Mouse (Mus musculus): ENCODE measurements at regions not wholly inside any gene's neighbourhood (a gene's known extent, or its start where the extent isn't known, plus 50 kb on each side); places are given as distances from the start of the nearest gene placed in this dataset.

- H3K27me3 ChIP-seq = no peaks in the 10 kb centered on the region
Measured at GRCm38 (mm10) chr12:85527011-85527410, 53.3 kb downstream of the Fos start.

DNA sequence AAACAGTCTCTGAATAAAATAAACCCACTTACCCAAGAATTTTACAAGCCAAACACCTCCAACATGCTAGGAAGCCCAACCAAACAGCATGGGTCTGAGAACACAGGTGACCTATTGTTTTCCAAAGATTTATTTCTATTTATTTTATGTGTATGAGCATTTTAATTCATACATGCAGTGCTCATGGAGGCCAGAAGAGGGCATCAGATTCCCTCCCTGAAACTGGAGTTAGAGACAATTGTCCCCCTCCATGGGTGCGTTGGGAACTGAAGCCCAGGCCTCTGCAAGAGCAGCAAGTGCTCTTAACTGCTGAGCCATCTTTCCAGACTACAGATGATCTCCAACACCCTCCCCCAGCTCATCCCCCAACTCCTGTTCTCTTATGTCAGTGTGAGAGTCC, 57.9 kb downstream of the Fos start:
- no peaks in the 10 kb centered on the region for H3K27me3 ChIP-seq
- H3K36me3 ChIP-seq (replicated peaks) = no peaks in the 10 kb centered on the region
- no peak overlapping the region for H3K9ac ChIP-seq
- WGBS (ENCODE audit: insufficient replicate concordance) = 58% methylated on average over 1 of the region's 1 CpGs
- no peak overlapping the region for H3K4me3 ChIP-seq (replicated peaks)
- peaks cover 9% of the 10 kb centered on the region; the same call in 1 of the 2 replicates for H3K4me1 ChIP-seq (replicated peaks)
- H3K9me3 ChIP-seq (replicated peaks) = no peaks in the 10 kb centered on the region
- H3K4me2 ChIP-seq = no peak overlapping the region
- H3K27ac ChIP-seq (replicated peaks) = no peak overlapping the region
- ATAC-seq (ENCODE audit: insufficient read depth) = no peak

More at GRCm38 (mm10) chr12:85527011-85527410, 53.3 kb downstream of the Fos start:
- Histone ChIP-seq H3K9ac (no peak overlapping the region), H3K4me1 (replicated peaks) (peaks cover 5% of the 10 kb centered on the region; the same call in 1 of the 2 replicates), H3K4me3 (replicated peaks) (no peak overlapping the region), H3K27ac (replicated peaks) (no peak overlapping the region), H3K9me3 (replicated peaks) (no peaks in the 10 kb centered on the region), H3K36me3 (replicated peaks) (no peaks in the 10 kb centered on the region), H3K4me2 (no peak overlapping the region)
- WGBS (ENCODE audit: insufficient replicate concordance) = 78% methylated on average over 9 of the region's 9 CpGs
- no peak for ATAC-seq (ENCODE audit: insufficient read depth)

GRCm38 (mm10) chr12:85532221-85532612, 58.5 kb downstream of the Fos start:
- Histone ChIP-seq H3K36me3 (replicated peaks) (no peaks in the 10 kb centered on the region), H3K9ac (no peak overlapping the region), H3K4me2 (no peak overlapping the region), H3K27ac (replicated peaks) (peak overlapping the region; percentile 39), H3K4me1 (replicated peaks) (peaks cover 9% of the 10 kb centered on the region; the same call in 1 of the 2 replicates), H3K9me3 (replicated peaks) (no peaks in the 10 kb centered on the region), H3K4me3 (replicated peaks) (no peak overlapping the region), H3K27me3 (no peaks in the 10 kb centered on the region)
- WGBS (ENCODE audit: insufficient replicate concordance) = 50% methylated on average over 3 of the region's 3 CpGs
- no peak for ATAC-seq (ENCODE audit: insufficient read depth)

DNA sequence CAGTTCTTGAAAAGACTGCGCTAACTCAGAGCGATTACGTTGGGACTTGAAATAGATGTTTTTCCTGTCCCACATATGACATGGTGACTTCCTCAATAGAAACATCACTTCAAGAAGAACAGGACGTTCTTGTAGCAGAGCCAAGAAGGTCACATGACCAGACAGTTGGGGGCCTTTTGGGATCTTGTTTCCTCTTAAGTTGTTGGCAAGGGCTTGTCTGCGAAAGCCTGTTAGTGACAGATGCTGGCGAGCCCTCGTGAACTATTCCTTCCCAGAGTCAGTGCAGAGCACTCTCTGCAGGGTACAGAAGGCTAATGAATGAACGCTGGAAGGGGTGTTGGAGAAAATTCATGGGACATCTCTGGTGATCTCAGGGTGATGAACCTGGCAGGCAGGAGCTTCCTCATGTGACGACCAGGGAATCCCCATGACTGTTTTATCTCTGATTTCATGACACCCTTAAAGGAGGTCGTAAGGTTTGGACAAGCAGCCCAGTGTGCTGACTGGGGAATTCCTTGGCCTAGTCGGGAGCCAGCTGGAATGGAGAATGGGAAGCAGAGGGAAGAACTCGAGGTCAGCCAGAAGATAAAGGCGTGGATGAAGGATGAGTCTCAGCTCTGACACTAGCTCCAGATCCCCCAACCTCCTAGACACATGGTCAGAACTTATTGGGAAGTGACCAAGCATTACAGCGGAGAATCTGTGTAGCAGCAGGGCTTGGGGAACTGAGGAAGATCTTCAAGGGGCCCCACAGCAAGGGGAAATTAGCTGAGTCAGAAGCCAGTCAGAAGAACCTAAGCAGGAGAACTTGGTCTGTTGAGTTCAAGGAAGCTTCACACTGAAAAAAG, 59.1 kb downstream of the Fos start:
- WGBS (ENCODE audit: insufficient replicate concordance) = 18% methylated on average over 14 of the region's 14 CpGs
- peak overlapping the region; percentile 61 for H3K27ac ChIP-seq (replicated peaks)
- H3K36me3 ChIP-seq (replicated peaks) = no peaks in the 10 kb centered on the region
- H3K4me1 ChIP-seq (replicated peaks) = peaks cover 9% of the 10 kb centered on the region; the same call in 1 of the 2 replicates
- no peaks in the 10 kb centered on the region for H3K9me3 ChIP-seq (replicated peaks)
- no peaks in the 10 kb centered on the region for H3K27me3 ChIP-seq
- H3K9ac ChIP-seq = no peak overlapping the region
- no peak overlapping the region for H3K4me3 ChIP-seq (replicated peaks)
- ATAC-seq (ENCODE audit: insufficient read depth) = peak; percentile 60
- H3K4me2 ChIP-seq = peak overlapping the region; percentile 23

GRCm38 (mm10) chr12:85533603-85534002, 59.9 kb downstream of the Fos start:
- 53% methylated on average over 3 of the region's 3 CpGs for WGBS (ENCODE audit: insufficient replicate concordance)
- Histone ChIP-seq H3K27me3 (no peaks in the 10 kb centered on the region), H3K9me3 (replicated peaks) (no peaks in the 10 kb centered on the region), H3K4me1 (replicated peaks) (peaks cover 9% of the 10 kb centered on the region; the same call in 1 of the 2 replicates), H3K9ac (no peak overlapping the region), H3K36me3 (replicated peaks) (no peaks in the 10 kb centered on the region), H3K4me3 (replicated peaks) (no peak overlapping the region), H3K27ac (replicated peaks) (peak overlapping the region; percentile 59), H3K4me2 (no peak overlapping the region)
- ATAC-seq (ENCODE audit: insufficient read depth) = no peak

GRCm38 (mm10) chr12:85539423-85539822, 59.4 kb upstream of the Jdp2 start:
- no peak overlapping the region for H3K27ac ChIP-seq (replicated peaks)
- no peak overlapping the region for H3K4me2 ChIP-seq
- no peaks in the 10 kb centered on the region for H3K4me1 ChIP-seq (replicated peaks)
- H3K9ac ChIP-seq = no peak overlapping the region
- WGBS (ENCODE audit: insufficient replicate concordance) = 27% methylated on average over 7 of the region's 7 CpGs
- ATAC-seq (ENCODE audit: insufficient read depth) = no peak
- H3K4me3 ChIP-seq (replicated peaks) = no peak overlapping the region
- H3K27me3 ChIP-seq = no peaks in the 10 kb centered on the region
- H3K9me3 ChIP-seq (replicated peaks) = no peaks in the 10 kb centered on the region
- H3K36me3 ChIP-seq (replicated peaks) = no peaks in the 10 kb centered on the region

DNA sequence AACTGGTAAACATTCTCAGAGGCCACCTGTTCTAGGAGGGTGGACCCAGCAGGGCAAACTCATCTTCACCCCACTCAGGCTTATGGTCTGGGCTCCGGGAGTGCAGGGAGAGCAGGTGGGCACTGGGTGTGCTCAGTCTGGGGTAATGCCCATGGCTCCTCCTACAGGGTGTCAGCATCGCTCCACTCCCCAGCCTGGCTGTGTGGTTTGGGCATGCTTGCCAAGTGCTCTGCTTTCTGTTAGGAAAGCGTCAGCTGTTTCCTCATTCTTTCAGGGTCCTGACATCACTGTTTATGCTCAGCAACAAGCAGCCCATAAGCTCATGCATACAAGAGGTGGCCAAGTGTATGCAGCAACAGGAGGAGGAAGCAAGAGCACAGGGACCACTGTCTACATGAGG, 57.7 kb upstream of the Jdp2 start:
- H3K27ac ChIP-seq (replicated peaks) = no peak overlapping the region
- no peaks in the 10 kb centered on the region for H3K27me3 ChIP-seq
- WGBS (ENCODE audit: insufficient replicate concordance) = 33% methylated on average over 3 of the region's 3 CpGs
- H3K4me1 ChIP-seq (replicated peaks) = no peaks in the 10 kb centered on the region
- H3K4me2 ChIP-seq = no peak overlapping the region
- ATAC-seq (ENCODE audit: insufficient read depth) = no peak
- no peaks in the 10 kb centered on the region for H3K9me3 ChIP-seq (replicated peaks)
- no peak overlapping the region for H3K4me3 ChIP-seq (replicated peaks)
- no peak overlapping the region for H3K9ac ChIP-seq
- no peaks in the 10 kb centered on the region for H3K36me3 ChIP-seq (replicated peaks)

- ATAC-seq (ENCODE audit: insufficient read depth) = no peak
- no peaks in the 10 kb centered on the region for H3K27me3 ChIP-seq
- H3K27ac ChIP-seq (replicated peaks) = no peak overlapping the region
- no peak overlapping the region for H3K4me3 ChIP-seq (replicated peaks)
- no peak overlapping the region for H3K4me2 ChIP-seq
- no peaks in the 10 kb centered on the region for H3K4me1 ChIP-seq (replicated peaks)
- 23% methylated on average over 6 of the region's 6 CpGs for WGBS (ENCODE audit: insufficient replicate concordance)
- H3K9me3 ChIP-seq (replicated peaks) = no peaks in the 10 kb centered on the region
- no peak overlapping the region for H3K9ac ChIP-seq
- no peaks in the 10 kb centered on the region for H3K36me3 ChIP-seq (replicated peaks)
Measured at GRCm38 (mm10) chr12:85542881-85543280, 55.9 kb upstream of the Jdp2 start.

DNA sequence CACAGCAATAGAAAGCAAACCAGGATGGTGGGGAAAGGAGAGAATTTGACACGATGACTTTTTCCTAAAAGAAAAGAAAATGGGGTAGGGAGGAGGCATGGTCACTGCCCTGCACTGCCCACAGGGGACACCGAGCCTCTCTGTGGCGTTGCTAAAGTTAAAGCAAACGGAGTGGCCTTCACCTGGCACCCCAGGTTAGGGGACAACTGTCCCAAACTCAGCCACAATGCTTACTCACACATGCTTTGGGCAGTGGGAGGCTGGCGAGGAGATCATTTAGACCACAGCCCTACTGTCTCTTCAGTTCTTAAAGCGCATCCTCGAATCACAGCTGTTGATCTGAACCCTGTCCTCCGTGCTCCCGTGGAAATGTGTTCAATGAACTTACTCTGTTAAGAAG, 55.3 kb upstream of the Jdp2 start:
- Histone ChIP-seq H3K36me3 (replicated peaks) (no peaks in the 10 kb centered on the region), H3K4me2 (no peak overlapping the region), H3K27ac (replicated peaks) (no peak overlapping the region), H3K4me3 (replicated peaks) (no peak overlapping the region), H3K27me3 (no peaks in the 10 kb centered on the region), H3K9ac (no peak overlapping the region), H3K4me1 (replicated peaks) (no peaks in the 10 kb centered on the region), H3K9me3 (replicated peaks) (no peaks in the 10 kb centered on the region)
- 67% methylated on average over 9 of the region's 9 CpGs for WGBS (ENCODE audit: insufficient replicate concordance)
- ATAC-seq (ENCODE audit: insufficient read depth) = no peak

- H3K4me2 ChIP-seq = no peak overlapping the region
- no peak overlapping the region for H3K27ac ChIP-seq (replicated peaks)
- H3K4me3 ChIP-seq (replicated peaks) = no peak overlapping the region
- 62% methylated on average over 4 of the region's 4 CpGs for WGBS (ENCODE audit: insufficient replicate concordance)
- H3K9ac ChIP-seq = no peak overlapping the region
- H3K9me3 ChIP-seq (replicated peaks) = no peaks in the 10 kb centered on the region
- no peaks in the 10 kb centered on the region for H3K36me3 ChIP-seq (replicated peaks)
- H3K27me3 ChIP-seq = no peaks in the 10 kb centered on the region
- H3K4me1 ChIP-seq (replicated peaks) = no peaks in the 10 kb centered on the region
- no peak for ATAC-seq (ENCODE audit: insufficient read depth)
Measured at GRCm38 (mm10) chr12:85544801-85545200, 54.0 kb upstream of the Jdp2 start.

GRCm38 (mm10) chr12:85545718-85546117, 53.1 kb upstream of the Jdp2 start:
- WGBS (ENCODE audit: insufficient replicate concordance) = 39% methylated on average over 10 of the region's 10 CpGs
- no peak for ATAC-seq (ENCODE audit: insufficient read depth)
- H3K9ac ChIP-seq = no peak overlapping the region
- H3K36me3 ChIP-seq (replicated peaks) = no peaks in the 10 kb centered on the region
- H3K27ac ChIP-seq (replicated peaks) = no peak overlapping the region
- no peak overlapping the region for H3K4me3 ChIP-seq (replicated peaks)
- H3K9me3 ChIP-seq (replicated peaks) = no peaks in the 10 kb centered on the region
- no peak overlapping the region for H3K4me2 ChIP-seq
- H3K4me1 ChIP-seq (replicated peaks) = no peaks in the 10 kb centered on the region
- H3K27me3 ChIP-seq = no peaks in the 10 kb centered on the region

- Histone ChIP-seq H3K9ac (no peak overlapping the region), H3K4me3 (replicated peaks) (no peak overlapping the region), H3K9me3 (replicated peaks) (no peaks in the 10 kb centered on the region), H3K27me3 (no peaks in the 10 kb centered on the region), H3K36me3 (replicated peaks) (no peaks in the 10 kb centered on the region), H3K4me2 (no peak overlapping the region), H3K27ac (replicated peaks) (no peak overlapping the region), H3K4me1 (replicated peaks) (no peaks in the 10 kb centered on the region)
- WGBS (ENCODE audit: insufficient replicate concordance) = 59% methylated on average over 8 of the region's 8 CpGs
- ATAC-seq (ENCODE audit: insufficient read depth) = no peak
Measured at GRCm38 (mm10) chr12:85548076-85548475, 50.8 kb upstream of the Jdp2 start.
